Mouse (Mus musculus) frontal cortex, postnatal 25 days (tissue): ENCODE results near the gene Vps29.
"Not testable (repeated sequence)": the region's sequence is repeated elsewhere in the genome, so short reads cannot be mapped to it uniquely, and the experiment has no call there.

Experiments
- DNase-seq, 2 experiments: peaks; one replicate each; pipeline ENCODE4 v3.0.0; 2022; ENCODE audit warnings: low spot score in 2 of 2

The Vps29 gene

DNA sequence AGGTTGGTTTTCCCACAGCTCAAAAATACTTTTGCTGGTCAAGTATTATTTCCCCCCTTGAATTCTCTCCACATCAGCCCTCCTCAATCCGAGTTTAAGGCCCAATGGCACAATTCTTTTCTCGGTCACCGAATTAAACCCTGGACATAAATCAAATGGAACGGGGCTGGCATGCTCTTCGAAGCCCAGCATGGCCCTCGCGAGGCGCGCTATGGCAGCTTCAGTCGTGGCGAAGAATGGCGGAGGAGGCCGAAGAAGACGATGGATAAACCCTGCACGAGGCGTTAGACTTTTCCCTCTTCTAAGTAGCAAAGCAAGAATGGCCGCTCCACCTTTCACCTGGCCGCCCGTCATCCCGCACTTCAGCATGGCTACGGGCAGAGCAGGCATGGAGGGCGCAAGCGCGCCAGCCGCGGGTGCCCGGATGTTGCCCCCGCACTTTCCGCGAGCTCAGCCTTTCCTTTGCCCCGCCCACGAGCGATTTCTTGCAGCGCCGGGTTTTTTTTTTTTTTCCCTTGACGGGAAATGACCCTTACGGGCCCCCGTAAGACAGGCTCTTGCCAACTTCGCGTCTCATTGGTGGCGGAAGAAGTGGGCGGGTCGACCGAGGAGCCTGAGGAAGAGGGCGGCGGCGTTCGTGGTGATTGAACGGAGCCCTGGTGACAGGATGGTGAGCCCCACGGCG is at the start of gene Vps29, which contains the start of gene Rad9b:
Gene Vps29, plus strand, starts transcription at position 563 of the 685 bp plus-strand sequence.
Gene Rad9b, minus strand, starts transcription at position 427 of the 685 bp plus-strand sequence.
- DNase-seq: peak; percentile 96 to 99

DNA sequence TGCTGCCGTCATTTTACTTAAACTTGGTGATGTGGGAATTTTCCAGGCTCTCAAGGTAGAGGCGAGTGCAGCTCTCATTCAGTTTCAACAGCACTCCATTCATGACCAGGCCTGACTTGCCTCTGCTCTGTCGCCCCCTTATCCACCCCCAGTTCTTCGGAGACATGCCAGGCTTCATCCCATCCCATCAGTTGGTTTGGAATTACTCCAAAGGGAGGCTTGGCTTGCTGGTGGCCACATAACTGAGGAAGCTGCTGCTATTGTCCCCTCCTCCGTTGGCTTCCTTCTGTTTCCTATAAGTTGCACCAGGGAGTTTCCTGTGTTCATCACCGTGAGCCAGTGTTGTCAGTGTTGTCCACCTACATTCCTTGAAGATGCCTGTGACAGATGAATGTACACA is 49.6 kb upstream of the Vps29 start:
- DNase-seq: no peak

DNA sequence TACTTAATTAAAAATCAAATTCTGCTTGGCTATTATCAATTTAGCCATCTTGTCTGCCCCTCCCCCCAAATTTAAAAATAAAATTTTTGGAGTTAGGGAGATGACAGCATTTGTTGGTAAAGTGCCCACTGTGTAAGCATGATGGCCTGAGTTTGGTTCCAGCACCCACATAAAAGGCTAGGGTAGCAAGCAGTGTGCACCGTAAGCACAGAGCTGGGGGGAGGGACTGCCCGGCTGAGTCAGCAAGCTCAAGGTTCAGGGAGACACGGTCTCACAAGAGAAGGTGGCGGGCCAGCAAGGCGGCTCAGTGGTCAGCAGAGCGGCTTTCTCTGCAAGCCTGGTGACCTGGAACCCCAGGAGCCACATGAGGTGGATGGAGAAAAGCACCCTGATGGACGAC is 48.7 kb upstream of the Vps29 start:
- no peak for DNase-seq

DNA sequence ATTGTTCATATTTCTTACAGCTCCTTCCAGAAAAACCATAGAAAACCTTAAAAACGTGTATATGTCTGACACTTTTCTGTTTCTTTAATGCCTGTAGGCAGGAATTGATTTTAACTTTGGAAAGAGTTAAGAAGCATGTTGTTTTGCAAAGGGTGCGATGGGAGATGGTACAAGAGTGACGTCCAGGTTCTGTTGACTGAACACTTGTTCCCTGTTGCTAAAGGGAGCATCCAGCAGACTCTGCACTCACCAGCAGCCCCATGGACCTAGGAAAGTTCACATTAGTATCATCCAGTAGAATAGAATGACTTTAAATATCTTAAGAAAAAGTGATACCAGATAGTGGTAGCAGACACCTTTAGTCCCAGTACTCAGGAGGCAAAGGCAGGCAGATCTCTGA is 47.6 kb upstream of the Vps29 start:
- DNase-seq: no peak

DNA sequence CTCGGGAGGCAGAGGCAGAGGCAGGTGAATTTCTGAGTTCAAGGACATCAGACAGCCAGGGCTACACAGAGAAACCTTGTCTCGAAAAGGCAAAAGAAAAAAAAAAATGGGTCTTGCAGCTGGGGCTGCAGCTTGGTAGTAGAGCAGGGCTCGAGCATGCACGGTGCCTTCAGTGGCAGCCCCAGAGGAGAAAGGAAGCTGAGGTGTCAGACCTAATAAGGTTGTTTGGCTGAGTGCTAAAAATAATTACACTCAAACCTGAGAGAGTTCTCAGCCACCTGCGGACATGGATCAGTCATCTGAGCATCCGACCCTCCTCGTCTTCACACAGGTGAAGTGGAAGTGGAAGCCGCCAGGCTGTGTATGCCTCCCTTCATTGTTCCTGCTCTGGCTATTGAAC is 43.5 kb upstream of the Vps29 start:
- DNase-seq: no peak

DNA sequence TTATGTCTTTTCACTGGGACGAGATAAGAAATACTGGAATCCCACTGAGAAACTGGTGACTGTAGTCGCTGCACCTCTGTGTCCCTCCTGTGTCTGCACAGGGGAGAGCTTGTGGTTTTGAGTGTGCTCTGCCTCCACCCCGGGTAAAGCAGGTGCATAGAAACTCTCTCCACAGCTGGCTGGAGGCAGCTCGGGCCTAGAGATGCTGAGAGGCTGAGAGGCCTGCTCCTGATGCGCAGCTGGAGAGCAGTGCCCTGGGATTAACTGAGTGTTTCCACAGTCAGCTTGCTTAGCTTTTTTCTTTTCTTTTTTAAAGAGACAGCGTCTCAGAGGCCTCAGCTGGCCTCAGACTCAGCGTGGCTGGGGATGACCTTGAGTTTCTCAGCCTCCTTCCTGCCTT is 42.5 kb upstream of the Vps29 start:
- no peak for DNase-seq

DNA sequence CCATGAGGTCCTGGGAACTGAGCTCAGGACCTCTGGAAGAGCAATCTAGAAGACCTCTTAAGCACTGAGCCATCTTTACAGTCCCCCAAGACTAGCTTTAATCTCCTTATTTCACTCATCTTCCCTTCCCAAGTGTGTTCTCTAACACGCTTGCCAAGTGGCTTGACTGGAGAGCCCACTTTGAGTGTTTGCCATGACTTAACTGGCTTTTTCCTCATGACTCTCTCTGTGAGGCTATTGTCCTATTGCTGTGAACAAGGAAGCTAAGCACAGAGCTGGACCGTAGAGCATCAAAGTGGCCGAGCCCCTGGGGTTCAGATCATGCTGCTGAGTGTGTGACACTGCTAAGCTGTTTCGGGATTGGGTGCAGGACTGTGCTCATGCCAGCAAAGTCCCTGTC is 41.8 kb upstream of the Vps29 start:
- DNase-seq: no peak

DNA sequence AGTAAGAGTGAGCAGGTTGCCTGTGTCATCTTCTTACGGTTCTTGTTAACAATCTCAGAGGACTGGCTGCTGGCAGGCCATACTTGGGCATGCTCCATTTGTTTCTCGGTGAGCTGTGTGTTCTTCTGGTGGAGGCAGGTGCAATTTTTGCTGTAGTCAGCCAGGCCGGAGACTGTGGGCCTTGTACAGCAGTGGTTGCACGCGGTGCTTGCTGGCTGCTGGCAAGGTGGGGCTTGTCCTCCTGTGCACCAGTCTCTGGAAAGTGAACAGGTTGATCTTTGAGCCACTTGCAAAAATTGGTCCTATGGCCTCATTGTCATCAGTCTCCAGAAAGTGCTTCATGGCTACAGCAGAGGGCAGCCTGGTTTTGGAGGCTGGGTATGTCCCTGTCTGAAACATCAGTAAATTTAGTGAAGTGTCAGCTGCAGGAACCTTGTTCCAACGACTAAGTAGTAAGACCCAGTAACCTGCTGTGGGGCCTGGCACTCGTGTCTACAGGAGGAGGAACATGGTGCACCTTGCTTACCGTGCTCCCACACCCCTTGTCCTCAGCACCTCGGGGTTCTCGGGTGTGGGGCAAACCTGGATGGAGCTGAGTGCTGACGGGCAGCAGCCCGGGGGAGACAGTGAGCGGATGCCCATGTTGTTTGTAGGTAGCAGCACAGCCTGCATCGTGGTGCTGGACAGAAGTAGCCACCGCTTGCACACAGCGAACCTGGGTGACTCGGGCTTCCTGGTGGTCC is 41.1 kb upstream of the Vps29 start:
- DNase-seq: no peak

DNA sequence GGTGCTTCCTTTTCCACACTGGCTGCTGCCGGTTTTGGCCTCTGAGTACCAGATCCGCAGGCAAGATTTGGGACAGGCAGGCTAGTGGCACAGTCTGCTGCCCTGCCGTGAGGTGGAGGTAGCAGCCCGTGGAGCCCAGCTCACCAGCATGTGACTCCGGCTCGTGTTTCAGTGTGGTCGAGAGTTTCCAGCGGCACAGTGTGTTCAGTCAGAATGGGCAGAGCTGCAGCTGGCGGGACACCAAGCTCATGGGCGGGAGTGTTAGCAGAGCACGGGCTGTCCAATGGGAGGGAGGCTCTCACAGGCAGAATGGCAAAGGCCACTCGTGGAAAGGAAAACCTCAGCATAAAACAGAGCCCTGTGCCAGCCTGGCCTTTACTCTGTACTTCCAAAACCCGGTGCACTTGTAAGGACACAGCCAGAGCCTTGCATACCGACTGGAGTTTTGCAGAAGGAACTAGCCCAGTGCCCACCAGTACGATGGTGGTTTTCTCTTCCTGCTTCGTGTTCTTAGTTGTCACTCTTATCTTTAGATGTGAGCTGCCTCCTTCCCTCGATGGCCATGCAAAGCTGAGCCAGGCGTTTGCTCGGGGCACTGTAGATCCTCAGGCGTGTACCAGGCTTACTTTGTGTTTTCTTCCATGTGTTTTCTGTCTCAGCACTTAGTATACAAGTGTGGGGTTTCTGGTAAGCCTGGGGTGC is 39.1 kb upstream of the Vps29 start:
- DNase-seq: peak; percentile 70 to 71

DNA sequence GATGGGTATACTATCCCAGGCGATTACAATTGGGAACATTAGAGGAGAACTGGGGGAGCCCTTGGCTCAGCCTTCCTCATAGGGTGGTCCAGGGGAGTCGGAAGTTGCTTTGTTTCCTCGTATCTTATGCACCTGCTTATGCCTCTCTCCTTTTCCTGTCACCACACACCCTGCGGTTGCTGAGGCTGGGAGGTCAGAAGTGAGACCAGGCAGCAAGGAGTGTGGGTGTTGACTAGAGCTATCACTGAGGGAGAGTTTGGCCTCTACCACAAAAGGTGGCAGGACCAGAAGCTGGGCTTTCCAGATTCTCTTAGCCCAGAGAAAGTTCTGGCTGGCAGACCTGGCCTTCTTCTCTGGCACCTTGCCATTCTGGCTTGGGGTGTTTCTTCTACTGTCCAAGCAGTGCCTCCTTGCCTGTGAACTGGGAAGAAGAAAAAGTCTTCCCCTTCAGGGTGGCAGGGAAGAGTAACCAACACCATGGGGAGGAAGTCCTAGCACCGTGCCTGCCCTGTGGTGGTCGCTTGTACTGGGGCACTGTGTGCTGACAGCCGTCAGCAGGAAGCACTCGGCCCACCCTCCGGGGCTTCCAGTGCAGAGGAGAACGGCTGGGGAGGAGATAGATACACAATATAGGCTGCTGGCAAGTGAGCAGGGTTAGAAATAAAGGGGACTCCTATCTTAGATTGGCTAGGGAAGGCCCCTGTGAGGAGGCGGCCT is 36.7 kb upstream of the Vps29 start:
- DNase-seq: no peak

DNA sequence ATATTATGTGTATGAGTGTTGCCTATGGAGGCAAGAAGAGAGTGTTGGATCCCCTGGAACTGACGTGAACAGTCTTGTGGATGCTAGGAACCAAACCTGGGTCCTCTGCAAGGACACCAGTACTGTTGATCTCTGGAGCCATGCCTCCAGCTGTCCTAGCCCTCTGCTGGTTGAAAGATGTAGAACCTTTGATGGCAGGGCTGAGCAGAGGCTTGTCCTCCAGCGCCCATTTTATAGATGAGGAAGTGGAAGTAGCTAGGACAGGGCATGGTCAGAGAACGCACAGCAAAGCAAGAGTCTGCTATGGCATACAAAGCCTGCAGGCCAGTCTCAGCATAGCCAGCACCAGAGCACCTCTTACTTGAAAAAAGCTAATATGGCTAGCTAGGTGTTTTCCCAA is 36.1 kb upstream of the Vps29 start:
- DNase-seq: no peak

DNA sequence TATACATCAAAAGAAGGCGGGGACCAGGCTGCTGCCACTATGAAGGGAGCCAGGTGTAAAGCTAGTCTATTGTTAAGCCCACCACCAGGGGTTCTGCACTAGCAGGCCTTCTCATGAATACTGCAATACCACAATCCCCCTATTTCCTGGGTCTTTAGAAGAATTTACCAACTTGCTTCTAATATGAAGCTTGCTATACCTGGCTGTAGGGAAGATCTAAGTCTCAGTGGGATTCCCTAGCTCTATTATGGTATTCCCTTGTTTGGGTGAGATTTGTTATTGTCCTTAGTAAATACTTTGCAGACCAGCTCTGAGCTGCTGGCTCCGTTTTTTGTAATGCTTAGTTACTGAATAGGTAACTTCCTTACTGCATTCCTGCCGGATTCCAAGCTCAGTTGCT is 35.2 kb upstream of the Vps29 start:
- DNase-seq: not testable (repeated sequence)

DNA sequence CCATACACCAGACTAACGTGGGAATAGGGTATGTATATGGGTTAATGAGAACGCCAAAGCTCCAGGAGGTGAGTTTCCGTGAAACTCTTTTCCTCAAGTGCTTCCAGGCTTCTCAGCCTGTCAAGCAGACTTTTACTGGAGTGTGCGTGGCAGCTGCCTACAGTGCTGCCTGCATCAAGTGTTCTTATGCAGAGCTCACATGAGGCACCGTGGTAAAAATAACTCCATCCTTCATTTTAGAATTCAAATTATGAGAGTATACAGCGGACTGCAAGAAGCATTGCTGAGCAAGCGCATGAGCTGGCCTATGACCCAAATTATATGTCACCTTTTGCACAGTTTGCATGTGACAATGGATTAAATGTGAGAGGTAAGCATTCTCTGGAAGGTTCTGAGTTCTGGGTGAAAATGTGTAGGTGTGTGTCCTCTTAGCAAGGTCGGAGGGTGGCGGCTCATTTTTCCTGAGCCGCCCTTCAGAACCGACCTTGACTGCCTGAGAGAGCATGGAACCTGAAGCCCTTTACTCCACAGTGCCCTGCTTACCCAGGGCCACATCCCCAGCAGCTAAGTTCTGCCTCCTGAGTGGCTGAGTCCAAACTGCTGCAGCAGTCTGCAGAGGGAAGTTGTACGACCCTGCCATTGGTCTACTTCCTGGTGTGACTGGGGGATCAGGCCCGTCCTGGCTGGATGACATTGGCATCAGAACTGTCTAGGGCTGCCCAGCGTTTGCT is 34.5 kb upstream of the Vps29 start:
- no peak for DNase-seq

DNA sequence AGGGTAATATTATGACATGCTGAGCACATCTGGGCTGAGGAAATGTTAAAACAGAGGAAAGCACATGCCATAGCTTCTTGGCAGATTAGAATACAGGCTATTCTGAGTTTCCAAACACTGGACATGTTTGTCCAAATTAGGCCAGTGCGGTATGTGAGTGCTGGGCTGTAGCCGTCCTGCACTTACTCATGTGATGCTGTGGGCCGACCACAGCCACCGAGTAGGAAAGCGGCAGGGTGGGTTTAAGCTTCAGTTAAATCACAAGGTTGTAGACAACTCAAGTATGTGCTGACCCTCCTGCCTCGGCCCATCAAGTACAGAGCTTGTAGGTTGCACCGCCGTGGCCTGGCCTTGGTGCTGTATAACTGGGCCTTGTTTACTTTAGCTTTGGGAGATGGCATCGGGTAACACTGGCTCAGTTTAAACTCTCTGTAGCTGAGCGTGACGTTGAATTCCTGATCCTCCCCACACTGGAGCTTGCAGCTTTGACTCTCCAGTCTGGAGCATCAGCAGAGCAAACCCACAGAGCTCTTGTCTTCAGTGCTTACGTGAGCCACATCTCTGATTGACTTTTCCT is 33.9 kb upstream of the Vps29 start:
- no peak for DNase-seq

DNA sequence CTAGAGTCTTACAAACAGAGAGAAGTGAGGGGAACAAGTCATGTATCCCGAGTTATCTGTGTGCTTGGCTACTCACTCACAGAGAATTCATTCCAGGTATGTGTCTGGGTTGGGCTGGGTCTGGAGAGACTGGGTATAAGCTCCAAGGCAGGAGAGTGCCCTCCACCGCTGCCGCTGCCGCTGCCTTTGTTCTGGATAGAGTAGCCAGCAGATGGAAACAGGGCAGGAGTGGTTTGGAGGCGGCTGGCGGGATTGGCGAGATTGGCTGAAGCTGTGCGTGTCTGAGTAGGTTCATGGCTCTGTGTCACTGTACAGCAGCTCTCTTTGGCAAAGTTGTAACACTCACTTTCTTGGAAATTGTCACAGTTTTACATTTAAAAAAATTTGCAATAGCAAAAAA is 30.6 kb upstream of the Vps29 start:
- no peak for DNase-seq

DNA sequence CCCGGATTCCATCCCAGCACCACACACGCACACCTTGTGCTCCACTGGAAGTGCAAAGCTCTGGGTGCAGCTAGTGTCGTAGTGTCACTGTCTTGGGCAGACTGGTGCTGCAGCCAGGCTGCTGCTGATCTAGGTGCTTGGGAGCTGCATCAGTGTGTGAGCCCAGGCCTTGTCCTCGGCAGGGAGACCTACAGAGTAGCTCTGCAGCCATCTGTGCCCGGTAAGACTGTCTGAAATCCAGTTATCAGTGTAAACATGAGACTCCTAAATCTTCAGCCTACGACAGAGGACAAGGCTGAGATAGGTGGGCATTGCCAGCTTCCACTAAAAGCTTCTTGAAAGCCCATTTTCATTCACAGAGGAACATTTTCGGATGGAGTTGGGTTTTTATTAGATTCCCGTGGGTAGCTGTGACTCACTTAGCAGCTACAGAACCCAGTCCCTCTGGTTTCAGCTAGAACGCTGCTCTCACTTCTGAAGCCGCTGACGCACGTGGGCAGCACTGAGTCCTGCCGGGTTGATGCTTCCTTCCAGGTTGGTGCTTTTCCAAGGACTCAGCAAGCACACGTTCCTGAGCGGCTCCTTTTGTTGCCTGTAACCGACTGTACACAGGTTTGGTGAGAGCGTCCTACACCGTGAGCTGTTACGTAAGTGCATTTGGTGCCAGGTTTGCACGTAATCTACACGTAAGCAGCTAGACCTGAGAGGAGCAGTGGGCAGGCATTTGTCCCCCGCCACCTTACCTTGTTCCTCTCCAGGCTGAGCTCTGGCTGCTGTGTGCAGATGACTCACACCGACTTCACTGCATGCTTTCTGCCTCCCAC is 29.3 kb upstream of the Vps29 start:
- DNase-seq: peak; percentile 46 to 59

DNA sequence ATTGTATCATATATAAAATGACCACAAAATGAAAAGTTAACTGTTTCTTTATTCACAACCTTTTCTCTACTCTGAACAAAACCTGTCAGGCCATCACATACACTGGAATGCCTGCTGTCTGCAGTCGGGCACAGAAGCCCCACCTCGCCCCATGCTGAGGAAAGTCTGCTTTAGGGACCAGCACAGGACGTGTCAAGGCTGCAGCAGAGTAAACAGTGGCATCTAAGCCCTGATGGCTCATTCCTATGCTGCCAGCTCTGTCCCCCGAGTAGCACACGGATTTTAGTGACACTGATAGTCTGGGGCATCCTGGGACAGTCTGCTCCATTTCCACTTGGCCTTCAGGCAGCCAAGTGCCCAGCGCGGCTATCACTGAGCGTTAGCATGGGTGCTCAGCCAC is 28.7 kb upstream of the Vps29 start:
- no peak for DNase-seq

DNA sequence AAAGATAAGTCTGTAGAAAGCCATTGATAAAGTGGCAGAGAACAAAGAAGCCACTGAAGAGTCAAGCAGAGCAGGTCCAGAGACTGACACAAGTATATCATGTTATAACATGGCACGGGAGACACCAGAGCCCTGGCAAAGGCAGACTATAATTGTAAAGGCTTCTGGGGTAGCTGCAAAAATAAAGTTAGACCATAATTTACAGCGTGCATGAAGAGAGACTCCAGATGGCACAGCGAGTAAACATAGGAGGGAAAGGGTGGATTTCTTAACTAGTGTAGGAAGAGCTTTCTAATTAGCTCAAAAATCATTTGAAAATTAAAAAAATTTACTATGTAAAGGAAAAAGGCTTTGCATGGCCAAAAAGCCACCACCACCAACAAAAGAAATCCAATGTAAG is 26.9 kb upstream of the Vps29 start:
- DNase-seq: no peak

DNA sequence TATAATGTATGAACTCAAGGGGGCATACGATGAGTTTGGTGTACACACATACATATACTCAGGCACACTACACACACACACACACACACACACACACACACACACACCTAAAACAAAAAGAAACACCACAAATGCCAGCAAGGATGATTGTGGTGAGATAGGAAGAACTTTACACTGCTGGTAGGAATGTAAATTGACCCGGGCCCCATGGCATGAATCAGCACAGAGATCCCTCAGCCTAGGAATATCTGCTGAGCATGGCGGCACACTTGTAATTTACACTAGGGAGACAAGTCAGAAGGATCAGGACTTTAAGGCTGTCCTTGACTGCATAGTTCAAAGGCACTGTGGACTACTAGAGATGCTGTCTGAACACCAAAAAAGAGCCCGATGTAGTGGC is 23.9 kb upstream of the Vps29 start:
- DNase-seq: no peak

DNA sequence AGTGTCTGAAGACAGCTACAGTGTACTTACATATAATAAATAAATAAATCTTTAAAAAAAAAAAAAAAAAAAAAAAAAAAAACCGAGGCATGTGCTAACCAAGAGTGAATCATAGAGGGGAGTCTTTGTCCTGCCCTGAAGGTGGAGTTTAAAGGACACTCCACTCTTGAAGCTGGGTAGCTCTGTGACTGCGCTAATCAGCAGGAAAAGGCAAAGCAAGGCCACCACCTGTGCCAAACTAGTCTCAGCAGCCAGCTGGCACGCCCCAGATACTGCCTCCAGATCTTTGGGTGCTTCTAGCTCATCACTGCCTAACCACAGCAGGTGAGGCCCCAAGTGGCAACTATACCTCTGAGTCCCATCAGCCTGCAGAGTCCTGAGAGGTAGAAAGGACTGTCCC is 19.5 kb upstream of the Vps29 start:
- no peak for DNase-seq
